Mouse (Mus musculus): Measurements from ENCODE around the gene Cited2. TPM values are rescaled to one million over a fixed set of nuclear protein-coding genes. Genes with fewer than 3 reads are reported as not detected.

Gene Cited2
- polyA plus RNA-seq, 1 experiment from 2014 or later, result 67.6 TPM

- WGBS, result 94% methylated on average over 8 of the region's 8 CpGs
Measured at GRCm38 (mm10) chr10:17762946-17763345, 39.9 kb downstream of the Cited2 start.

GRCm38 (mm10) chr10:17769856-17770255 lies 46.8 kb downstream of the Cited2 start:
- H3K27ac ChIP-seq, result no peak overlapping the region
- H3K4me1 ChIP-seq, result no peaks in the 10 kb centered on the region
- no peaks in the 10 kb centered on the region for H3K27me3 ChIP-seq
- H3K9ac ChIP-seq, result no peak overlapping the region
- no peaks in the 10 kb centered on the region for H3K9me3 ChIP-seq
- H3K36me3 ChIP-seq (replicated peaks), result no peaks in the 10 kb centered on the region
- H3K4me2 ChIP-seq, result no peak overlapping the region
- ATAC-seq (ENCODE audit: low FRiP score), result no peak
- WGBS, result 84% methylated on average over 5 of the region's 5 CpGs
- H3K4me3 ChIP-seq (replicated peaks), result no peak overlapping the region

More at GRCm38 (mm10) chr10:17762946-17763345, 39.9 kb downstream of the Cited2 start:
- Histone ChIP-seq H3K36me3 (replicated peaks) (no peaks in the 10 kb centered on the region), H3K9ac (no peak overlapping the region), H3K4me1 (no peaks in the 10 kb centered on the region), H3K4me3 (replicated peaks) (no peak overlapping the region), H3K27ac (no peak overlapping the region), H3K9me3 (no peaks in the 10 kb centered on the region), H3K27me3 (no peaks in the 10 kb centered on the region), H3K4me2 (no peak overlapping the region)
- ATAC-seq (ENCODE audit: low FRiP score), result no peak

- WGBS, result 88% methylated on average over 10 of the region's 10 CpGs
- H3K4me3 ChIP-seq (replicated peaks), result no peak overlapping the region
- H3K4me1 ChIP-seq, result no peaks in the 10 kb centered on the region
- no peak overlapping the region for H3K9ac ChIP-seq
- no peak for ATAC-seq (ENCODE audit: low FRiP score)
- H3K27me3 ChIP-seq, result no peaks in the 10 kb centered on the region
- no peaks in the 10 kb centered on the region for H3K9me3 ChIP-seq
- no peaks in the 10 kb centered on the region for H3K36me3 ChIP-seq (replicated peaks)
- H3K4me2 ChIP-seq, result no peak overlapping the region
- H3K27ac ChIP-seq, result no peak overlapping the region
Measured at GRCm38 (mm10) chr10:17772364-17772763, 49.3 kb downstream of the Cited2 start.

- no peak overlapping the region for H3K27ac ChIP-seq
- ATAC-seq (ENCODE audit: low FRiP score), result no peak
- 88% methylated on average over 3 of the region's 3 CpGs for WGBS
Measured at GRCm38 (mm10) chr10:17774366-17774765, 51.3 kb downstream of the Cited2 start.

GRCm38 (mm10) chr10:17775079-17775478 lies 52.1 kb downstream of the Cited2 start:
- Histone ChIP-seq H3K27me3 (no peaks in the 10 kb centered on the region), H3K9ac (no peak overlapping the region), H3K4me3 (replicated peaks) (no peak overlapping the region), H3K9me3 (no peaks in the 10 kb centered on the region), H3K27ac (no peak overlapping the region), H3K36me3 (replicated peaks) (no peaks in the 10 kb centered on the region), H3K4me2 (no peak overlapping the region), H3K4me1 (no peaks in the 10 kb centered on the region)
- ATAC-seq (ENCODE audit: low FRiP score), result no peak
- WGBS, result 86% methylated on average over 4 of the region's 4 CpGs

More at GRCm38 (mm10) chr10:17774366-17774765, 51.3 kb downstream of the Cited2 start:
- no peaks in the 10 kb centered on the region for H3K36me3 ChIP-seq (replicated peaks)
- no peak overlapping the region for H3K9ac ChIP-seq
- no peaks in the 10 kb centered on the region for H3K4me1 ChIP-seq
- H3K27me3 ChIP-seq, result no peaks in the 10 kb centered on the region
- H3K9me3 ChIP-seq, result no peaks in the 10 kb centered on the region
- H3K4me3 ChIP-seq (replicated peaks), result no peak overlapping the region
- H3K4me2 ChIP-seq, result no peak overlapping the region

Other genes starting within 250 kb of the Cited2 start
- gene Txlnb, start 73.0 kb downstream of the Cited2 start, polyA plus RNA-seq (2016; fragmentation: Nextera tagmentation; extraction: Ambion mirVana), result 1.4 and 1.7 TPM in 2 replicates
- 4.6 and 5.7 TPM in 2 replicates for gene Heca, start 224.8 kb downstream of the Cited2 start, polyA plus RNA-seq (2016; fragmentation: Nextera tagmentation; extraction: Ambion mirVana)

Measured in forebrain, embryonic 12.5 days (tissue).